Mouse (Mus musculus) lung, embryonic 16.5 days (tissue): Measurements from ENCODE around the gene Pnmt. TPM values are rescaled to one million over a fixed set of nuclear protein-coding genes. Genes with fewer than 3 reads are reported as not detected.

Experiments
- ATAC-seq: fragments of 200-750 bp; cut with Nextera tagmentation; 2 replicates; pipeline ENCODE4 v1.8.0; 2017; ENCODE audit warnings: low read depth, mild to moderate bottlenecking, moderate library complexity
- H3K27ac ChIP-seq: fragments of 300-500 bp; sonication (generic); 2 replicates; pipeline ENCODE4 v1.5.1; 2014; ENCODE audit warnings: mild to moderate bottlenecking, control low read depth, low read length
- H3K27me3 ChIP-seq: fragments of 300-500 bp; sonication (generic); 2 replicates; pipeline ENCODE4 v1.6.1; 2014; ENCODE audit warnings: low read depth, low read length, mixed read lengths; ENCODE audit not compliant: control insufficient read depth, insufficient read depth
- H3K36me3 ChIP-seq: fragments of 300-500 bp; sonication (generic); 2 replicates; pipeline ENCODE4 v1.6.1; 2014; ENCODE audit warnings: low read length; ENCODE audit not compliant: control insufficient read depth, insufficient read depth
- H3K4me1 ChIP-seq: fragments of 300-500 bp; sonication (generic); replicated peaks from 2 replicates; pipeline ENCODE4 v1.6.1; 2014; ENCODE audit warnings: low read length, mixed read lengths; ENCODE audit not compliant: control insufficient read depth, insufficient read depth
- H3K4me2 ChIP-seq: fragments of 300-500 bp; sonication (generic); 2 replicates; pipeline ENCODE4 v1.6.1; 2014; ENCODE audit warnings: low read depth, low read length, control low read depth
- H3K4me3 ChIP-seq: fragments of 300-500 bp; sonication (generic); 2 replicates; pipeline ENCODE4 v1.5.1; 2014; ENCODE audit warnings: mild to moderate bottlenecking, low read length, control low read depth
- H3K9ac ChIP-seq: fragments of 300-500 bp; sonication (generic); 2 replicates; pipeline ENCODE4 v1.6.1; 2014; ENCODE audit warnings: low read length, control low read depth
- H3K9me3 ChIP-seq: fragments of 300-500 bp; sonication (generic); 2 replicates; pipeline ENCODE4 v1.6.1; 2016; ENCODE audit warnings: low read length; ENCODE audit not compliant: control insufficient read depth
- WGBS: fragments of 180-500 bp; shearing (Covaris S2); extraction: QIAGEN DNeasy Blood & Tissue Kit; methylation state at CpG from one replicate; pipeline ENCODE4 v1.1.7; 2014; 5-methylcytosine and 5-hydroxymethylcytosine counted together
- polyA plus RNA-seq: library from polyadenylated mRNA; unstranded; fragments of >200 nt; fragmentation: Nextera tagmentation; extraction: Ambion mirVana; gene quantifications from 2 replicates; pipeline ENCODE4 v1.2.1, GENCODE M21; 2015

The Pnmt gene
- 0.13 TPM in 1 of 2 replicates, not detected in the other for polyA plus RNA-seq

DNA sequence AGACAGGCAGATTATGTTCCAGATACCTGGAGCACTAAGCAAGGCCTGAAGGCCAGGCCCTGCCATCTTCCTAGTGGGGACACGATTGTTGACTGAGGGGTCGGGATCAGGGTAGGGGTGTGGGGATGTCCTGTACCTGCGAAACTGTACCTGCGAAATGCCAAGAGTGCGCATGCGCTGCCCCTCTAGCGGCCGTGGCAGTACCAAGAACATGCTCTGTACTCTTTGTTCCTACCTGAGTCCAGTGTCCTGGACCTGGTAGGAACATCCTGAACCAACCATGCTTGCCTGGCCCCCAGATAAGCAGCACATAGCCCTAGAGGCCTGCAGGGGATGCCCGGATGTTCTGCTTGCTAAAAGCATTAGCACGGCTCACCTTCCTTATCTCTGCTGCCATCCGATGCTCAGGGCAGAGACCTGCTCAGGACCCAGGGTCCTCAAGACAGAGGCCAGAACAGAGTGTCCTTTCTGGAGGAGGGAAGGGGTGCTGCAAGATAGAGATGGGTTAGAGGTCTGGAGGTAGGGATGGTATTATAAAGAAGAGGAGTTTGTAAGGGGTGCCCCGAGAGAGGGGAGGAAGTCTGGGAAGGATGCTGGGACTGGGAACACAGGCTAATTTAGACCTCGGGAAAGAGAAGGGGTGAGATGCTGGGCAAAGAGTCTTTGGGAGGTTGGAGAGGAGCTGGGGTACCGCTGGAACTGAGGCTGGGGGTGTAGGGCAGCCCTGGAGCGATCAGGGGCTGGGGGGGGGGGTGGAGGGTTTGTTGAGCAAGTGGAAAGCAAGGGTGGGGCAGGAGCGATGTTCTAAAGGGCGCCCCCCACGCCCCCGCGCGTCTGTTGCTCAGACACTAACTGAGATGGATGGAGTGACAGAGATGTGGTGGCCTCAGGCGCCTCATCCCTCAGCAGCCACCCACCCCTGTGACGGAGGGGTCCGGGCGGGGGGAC, at the start of gene Pnmt:
Gene Pnmt (plus strand): TSS at position 813 of the 948 bp plus-strand sequence.
- H3K4me2 ChIP-seq = 0 out of 2 replicates have a peak within 1 kb of the TSS, but pooled peaks have one; percentile 3
- 40% methylated on average over 25 of the region's 25 CpGs for WGBS
- H3K36me3 ChIP-seq = no peaks in the 10 kb centered on the region
- peaks cover 31% of the 10 kb centered on the region for H3K27me3 ChIP-seq
- peak within 1 kb of the TSS; percentile 24; the same call in 1 of the 2 replicates for H3K9ac ChIP-seq
- H3K27ac ChIP-seq = no peak within 1 kb of the TSS
- H3K9me3 ChIP-seq = no peaks in the 10 kb centered on the region
- H3K4me1 ChIP-seq = peaks cover 12% of the 10 kb centered on the region
- no peak for ATAC-seq
- H3K4me3 ChIP-seq = no peak within 1 kb of the TSS

DNA sequence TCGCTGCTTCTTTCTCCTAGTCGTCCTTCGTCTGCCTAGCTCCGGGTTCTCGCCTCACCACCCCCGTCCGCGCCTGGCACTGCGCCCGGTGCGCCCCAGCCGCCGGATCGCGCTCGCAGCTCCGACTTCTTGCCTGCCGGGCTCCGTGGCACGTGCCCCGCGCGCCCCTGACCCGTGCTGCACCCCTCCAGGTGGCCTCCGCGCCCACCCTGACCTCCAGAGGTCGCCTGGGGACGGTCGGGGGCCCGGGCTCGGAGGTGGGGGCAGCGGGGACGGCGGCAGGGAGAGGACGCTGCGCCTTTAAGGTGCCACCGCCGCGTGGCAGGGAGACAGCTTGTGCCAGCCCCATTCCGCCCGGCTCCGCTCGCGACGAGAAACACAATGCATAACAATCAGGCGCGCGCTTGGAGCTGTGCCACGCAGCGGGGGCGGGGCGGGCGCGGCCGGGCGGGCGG, 47.7 kb upstream of the Pnmt start:
- peak overlapping the region; percentile 69 for H3K9ac ChIP-seq
- under 1% methylated on average over 54 of the region's 57 CpGs for WGBS
- peak overlapping the region; percentile 62 for H3K4me3 ChIP-seq
- H3K4me2 ChIP-seq = peak overlapping the region; percentile 100
- H3K9me3 ChIP-seq = no peaks in the 10 kb centered on the region
- H3K36me3 ChIP-seq = no peaks in the 10 kb centered on the region
- H3K4me1 ChIP-seq = peaks cover 19% of the 10 kb centered on the region
- no peak for ATAC-seq
- peaks cover 86% of the 10 kb centered on the region for H3K27me3 ChIP-seq
- no peak overlapping the region for H3K27ac ChIP-seq

- WGBS = under 1% methylated on average over 19 of the region's 19 CpGs
- peak overlapping the region; percentile 69 for H3K9ac ChIP-seq
- H3K4me2 ChIP-seq = peak overlapping the region; percentile 100
Observed at GRCm38 (mm10) chr11:98339071-98339501, 47.2 kb upstream of the Pnmt start.

GRCm38 (mm10) chr11:98339679-98340287, 46.5 kb upstream of the Pnmt start:
- Histone ChIP-seq H3K27me3 (peaks cover 74% of the 10 kb centered on the region), H3K4me1 (peaks cover 19% of the 10 kb centered on the region), H3K27ac (no peak overlapping the region), H3K9ac (no peak overlapping the region), H3K9me3 (no peaks in the 10 kb centered on the region), H3K4me3 (no peak overlapping the region; the same call in none of the 2 replicates), H3K36me3 (no peaks in the 10 kb centered on the region), H3K4me2 (peak overlapping the region; percentile 100)
- no peak for ATAC-seq
- WGBS = 12% methylated on average over 11 of the region's 11 CpGs

More at GRCm38 (mm10) chr11:98339071-98339501, 47.2 kb upstream of the Pnmt start:
- no peaks in the 10 kb centered on the region for H3K36me3 ChIP-seq
- peaks cover 19% of the 10 kb centered on the region for H3K4me1 ChIP-seq
- peaks cover 81% of the 10 kb centered on the region for H3K27me3 ChIP-seq
- peak overlapping the region; percentile 62 for H3K4me3 ChIP-seq
- H3K27ac ChIP-seq = no peak overlapping the region
- ATAC-seq = no peak
- no peaks in the 10 kb centered on the region for H3K9me3 ChIP-seq

DNA sequence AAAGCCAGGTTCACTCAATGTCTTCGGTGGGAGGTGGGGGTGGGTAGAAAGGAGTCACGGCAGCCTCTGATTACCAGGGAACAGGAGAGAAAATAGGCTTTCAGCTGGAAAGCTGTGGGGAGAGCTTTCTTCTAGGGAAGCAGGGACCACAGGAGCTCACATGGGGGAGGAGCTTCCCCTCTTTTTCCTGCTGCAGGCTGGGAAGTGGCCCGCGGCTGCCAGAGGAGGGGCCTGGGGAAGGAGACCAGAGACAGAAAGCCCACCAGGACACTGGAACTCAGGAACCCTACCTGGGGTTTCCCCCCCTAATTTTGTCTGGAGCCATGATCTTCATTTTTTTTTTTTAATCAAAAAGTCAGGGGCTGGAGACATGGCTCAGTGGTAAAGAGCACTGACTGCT, 45.7 kb upstream of the Pnmt start:
- no peak overlapping the region for H3K27ac ChIP-seq
- H3K27me3 ChIP-seq = peaks cover 71% of the 10 kb centered on the region
- H3K4me3 ChIP-seq = no peak overlapping the region
- H3K9ac ChIP-seq = no peak overlapping the region
- no peak for ATAC-seq
- H3K4me1 ChIP-seq = peaks cover 19% of the 10 kb centered on the region
- no peak overlapping the region for H3K4me2 ChIP-seq
- H3K36me3 ChIP-seq = no peaks in the 10 kb centered on the region
- WGBS = 6% methylated on average over 4 of the region's 4 CpGs
- H3K9me3 ChIP-seq = no peaks in the 10 kb centered on the region

DNA sequence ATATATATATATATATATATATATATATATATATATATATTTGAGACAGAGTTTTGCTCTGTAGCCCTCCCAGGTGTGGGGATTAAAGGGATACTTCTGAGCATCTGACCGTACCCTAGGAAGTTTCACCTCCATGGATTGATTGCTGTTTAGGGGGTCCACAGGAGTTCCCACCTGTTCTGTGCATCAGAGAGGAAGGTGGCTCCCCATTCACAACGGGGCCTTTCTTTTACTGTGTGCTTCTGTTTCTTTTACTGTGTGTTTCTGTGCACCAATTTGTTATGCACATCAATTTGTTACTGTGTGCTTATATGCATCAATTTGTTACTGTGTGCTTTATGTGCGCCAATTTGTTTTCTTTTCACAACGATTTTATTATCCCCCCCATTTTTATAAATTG, 45.1 kb upstream of the Pnmt start:
- no peak overlapping the region for H3K27ac ChIP-seq
- no peak for ATAC-seq
- WGBS = 55% methylated on average over 4 of the region's 4 CpGs
- peaks cover 70% of the 10 kb centered on the region for H3K27me3 ChIP-seq
- no peak overlapping the region for H3K4me2 ChIP-seq
- H3K9ac ChIP-seq = no peak overlapping the region
- no peaks in the 10 kb centered on the region for H3K36me3 ChIP-seq
- peaks cover 19% of the 10 kb centered on the region for H3K4me1 ChIP-seq
- H3K4me3 ChIP-seq = no peak overlapping the region
- no peaks in the 10 kb centered on the region for H3K9me3 ChIP-seq

- Histone ChIP-seq H3K27me3 (peaks cover 70% of the 10 kb centered on the region), H3K4me3 (peak overlapping the region; percentile 37), H3K27ac (no peak overlapping the region), H3K9ac (peak overlapping the region; percentile 36), H3K36me3 (no peaks in the 10 kb centered on the region), H3K4me1 (peaks cover 19% of the 10 kb centered on the region), H3K9me3 (no peaks in the 10 kb centered on the region), H3K4me2 (peak overlapping the region; percentile 63)
- ATAC-seq = peak; percentile 62
- 2% methylated on average over 24 of the region's 29 CpGs for WGBS
Observed at GRCm38 (mm10) chr11:98342000-98342945, 44.0 kb upstream of the Pnmt start.

DNA sequence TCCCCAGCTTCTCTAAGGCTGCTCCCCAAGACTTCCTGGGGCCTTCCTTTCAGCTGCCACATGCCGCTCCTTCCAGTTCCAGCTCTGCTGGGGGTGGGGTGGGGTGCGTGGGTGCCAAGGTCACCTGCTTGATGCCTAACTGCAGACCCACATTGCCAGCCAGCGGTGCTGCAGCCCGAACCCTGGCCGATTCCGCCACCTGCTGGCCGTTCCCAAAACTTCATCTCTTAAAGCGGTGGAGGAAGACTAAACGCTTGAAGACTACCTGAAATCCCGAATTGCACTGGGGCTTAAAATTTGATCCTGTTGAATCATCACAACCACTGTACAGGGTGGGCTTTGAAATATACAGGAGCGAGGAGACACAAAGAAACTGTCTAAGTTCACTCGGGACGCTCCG, 41.0 kb upstream of the Pnmt start:
- Histone ChIP-seq H3K27me3 (peaks cover 70% of the 10 kb centered on the region), H3K4me3 (no peak overlapping the region)
- ATAC-seq = no peak

More for the DNA sequence above, 41.0 kb upstream of the Pnmt start:
- H3K9ac ChIP-seq = no peak overlapping the region
- H3K36me3 ChIP-seq = no peaks in the 10 kb centered on the region
- no peak overlapping the region for H3K27ac ChIP-seq
- no peaks in the 10 kb centered on the region for H3K9me3 ChIP-seq
- H3K4me1 ChIP-seq = peaks cover 18% of the 10 kb centered on the region
- peak overlapping the region; percentile 37 for H3K4me2 ChIP-seq
- WGBS = 2% methylated on average over 14 of the region's 14 CpGs
